Mouse (Mus musculus) forebrain, postnatal 0 days (tissue): ENCODE measurements around the gene Pde4dip. TPM values are rescaled to one million over a fixed set of nuclear protein-coding genes. Genes with fewer than 3 reads are reported as not detected.

Experiments
- ATAC-seq: fragments of 200-750 bp; cut with Nextera tagmentation; 2 replicates; pipeline ENCODE4 v1.8.0; 2017; ENCODE audit warnings: mild to moderate bottlenecking, moderate library complexity
- DNase-seq: peaks from one replicate; pipeline ENCODE4 v3.0.0-alpha.2; 2015
- H3K27ac ChIP-seq: fragments of 300-500 bp; sonication (generic); 2 replicates; pipeline ENCODE4 v1.5.1; 2014; ENCODE audit warnings: low read depth, mild to moderate bottlenecking, antibody characterized with exemption, low read length, moderate library complexity, mixed read lengths
- H3K27me3 ChIP-seq: fragments of 300-500 bp; sonication (generic); 2 replicates; pipeline ENCODE4 v1.6.1; 2014; ENCODE audit warnings: mild to moderate bottlenecking, low read length, mixed read lengths; ENCODE audit not compliant: insufficient read depth
- H3K36me3 ChIP-seq: fragments of 300-500 bp; sonication (generic); 2 replicates; pipeline ENCODE4 v1.6.1; 2014; ENCODE audit warnings: mild to moderate bottlenecking, moderate library complexity; ENCODE audit not compliant: insufficient read depth
- H3K4me1 ChIP-seq: fragments of 300-500 bp; sonication (generic); 2 replicates; pipeline ENCODE4 v1.6.1; 2014; ENCODE audit warnings: antibody characterized with exemption; ENCODE audit not compliant: insufficient read depth
- H3K4me2 ChIP-seq: fragments of 300-500 bp; sonication (generic); 2 replicates; pipeline ENCODE4 v1.6.1; 2014; ENCODE audit warnings: low read depth, mild to moderate bottlenecking, moderate library complexity
- H3K4me3 ChIP-seq: fragments of 300-500 bp; sonication (generic); 2 replicates; pipeline ENCODE4 v1.5.1; 2014; ENCODE audit warnings: low read depth, low read length, mixed read lengths
- H3K9ac ChIP-seq: fragments of 300-500 bp; sonication (generic); 2 replicates; pipeline ENCODE4 v1.6.1; 2014; ENCODE audit warnings: mild to moderate bottlenecking
- H3K9me3 ChIP-seq: fragments of 300-500 bp; sonication (generic); 2 replicates; pipeline ENCODE4 v1.6.1; 2016; ENCODE audit warnings: low read length
- CTCF ChIP-seq: sonication (generic); IDR thresholded peaks from 2 replicates; pipeline ENCODE4 v1.5.1; 2016; ENCODE audit warnings: antibody characterized with exemption, control low read depth, low read depth
- WGBS: fragments of 180-500 bp; shearing (Covaris S2); extraction: QIAGEN DNeasy Blood & Tissue Kit; methylation state at CpG from one replicate; pipeline ENCODE4 v1.1.7; 2014; 5-methylcytosine and 5-hydroxymethylcytosine counted together
- polyA plus RNA-seq: library from polyadenylated mRNA; unstranded; fragments of >200 nt; fragmentation: Nextera tagmentation; extraction: Ambion mirVana; gene quantifications from 2 replicates; pipeline ENCODE4 v1.2.1, GENCODE M21; 2015
- total RNA-seq: library from RNA; depleted of rRNA; stranded (reverse); fragments of >200 nt; gene quantifications from 2 replicates; pipeline ENCODE4 v1.2.3, GENCODE M21; 2014

Gene Pde4dip
- total and polyA plus RNA-seq, 2 experiments from 2014 or later = 53.1 to 118 TPM

DNA sequence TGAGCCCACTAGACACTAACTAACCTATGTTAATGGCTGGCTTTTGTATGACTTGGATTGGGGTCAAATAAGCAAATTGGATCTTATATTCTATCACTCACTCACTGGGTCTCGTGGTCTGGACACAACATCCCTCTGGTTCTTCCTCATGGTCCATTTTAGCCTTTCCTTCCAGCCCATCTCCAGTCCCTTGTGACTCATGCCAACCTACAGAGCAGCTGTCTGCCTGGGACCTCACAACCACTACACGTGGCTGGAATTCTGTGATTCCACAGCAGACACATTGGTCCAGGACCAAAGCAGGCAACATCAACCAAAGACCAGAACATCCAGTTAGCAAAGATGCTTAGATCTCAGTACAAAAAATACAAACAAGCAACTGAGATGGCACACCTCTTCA is 36.7 kb upstream of the Pde4dip start:
- no peak for DNase-seq
- no peak overlapping the region for H3K27ac ChIP-seq
- H3K36me3 ChIP-seq = peaks cover 22% of the 10 kb centered on the region; the same call in 1 of the 2 replicates
- H3K4me2 ChIP-seq = no peak overlapping the region
- H3K9me3 ChIP-seq = no peaks in the 10 kb centered on the region
- no peaks in the 10 kb centered on the region for H3K4me1 ChIP-seq
- TF ChIP-seq CTCF = no peak
- no peak overlapping the region for H3K4me3 ChIP-seq
- ATAC-seq = no peak
- H3K27me3 ChIP-seq = no peaks in the 10 kb centered on the region
- no peak overlapping the region for H3K9ac ChIP-seq
- WGBS = 84% methylated on average over 2 of the region's 2 CpGs

DNA sequence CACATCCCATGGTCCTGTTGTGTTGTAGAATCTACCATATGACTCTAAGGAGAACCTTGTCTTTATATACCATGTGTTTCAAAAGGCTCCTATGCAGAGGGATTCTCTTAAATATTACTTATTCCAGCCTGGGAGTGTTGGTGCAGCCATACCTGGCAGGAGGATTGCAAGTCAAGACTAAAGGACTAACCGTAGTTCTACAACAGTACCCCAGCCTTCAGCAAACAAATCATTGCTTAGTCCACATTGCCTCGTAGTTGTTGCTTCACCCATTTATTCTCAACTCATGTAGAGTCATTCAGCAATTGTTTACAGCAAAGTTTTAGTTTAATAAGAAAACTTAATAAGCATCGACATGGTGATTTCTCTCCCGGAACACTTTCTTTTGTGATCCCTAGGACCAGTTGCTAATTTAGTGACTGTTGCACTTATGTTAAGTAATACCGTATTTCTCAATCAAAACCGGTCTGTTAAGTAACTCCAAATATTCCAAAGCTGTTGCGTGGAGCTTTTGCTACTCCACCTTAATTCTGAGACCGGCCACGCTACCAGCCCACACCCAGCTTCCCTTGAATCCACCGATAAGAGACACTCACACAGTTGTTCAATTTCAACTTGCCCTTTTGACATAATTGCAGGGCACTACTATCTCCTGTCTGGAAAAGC is 30.5 kb upstream of the Pde4dip start:
- ATAC-seq (no peak), DNase-seq (no peak)
- 96% methylated on average over 10 of the region's 10 CpGs for WGBS
- TF ChIP-seq CTCF = no peak
- Histone ChIP-seq H3K27ac (no peak overlapping the region), H3K9me3 (no peaks in the 10 kb centered on the region), H3K4me1 (no peaks in the 10 kb centered on the region), H3K27me3 (no peaks in the 10 kb centered on the region), H3K4me3 (no peak overlapping the region), H3K9ac (no peak overlapping the region), H3K4me2 (no peak overlapping the region), H3K36me3 (peaks cover 49% of the 10 kb centered on the region)

DNA sequence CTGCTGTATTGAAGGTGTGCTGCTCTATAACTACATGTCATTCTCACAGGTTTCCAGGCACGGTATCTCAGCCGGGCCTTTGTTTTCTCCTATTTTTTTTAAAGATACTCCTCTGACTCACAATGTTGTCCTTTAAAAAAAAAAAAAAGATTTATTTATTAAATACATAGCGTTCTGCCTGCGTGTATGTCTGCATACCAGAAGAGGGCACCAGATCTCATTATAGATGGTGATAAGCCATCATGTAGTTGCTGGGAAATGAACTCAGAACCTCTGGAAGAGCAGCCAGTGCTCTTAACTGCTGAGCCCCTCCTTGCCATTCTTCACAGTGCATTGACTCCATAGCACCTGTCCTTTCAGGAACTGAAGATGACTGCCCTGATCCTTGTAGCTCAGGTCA is 26.6 kb upstream of the Pde4dip start:
- Histone ChIP-seq H3K4me3 (no peak overlapping the region), H3K36me3 (peaks cover 31% of the 10 kb centered on the region), H3K4me1 (no peaks in the 10 kb centered on the region), H3K9me3 (no peaks in the 10 kb centered on the region), H3K27me3 (no peaks in the 10 kb centered on the region), H3K9ac (no peak overlapping the region), H3K4me2 (no peak overlapping the region), H3K27ac (no peak overlapping the region)
- TF ChIP-seq CTCF = peak; percentile 63
- 0 out of 2 replicates have a peak, but pooled peaks have one; percentile 25 for ATAC-seq
- peak; percentile 27 for DNase-seq
- 66% methylated on average over 4 of the region's 4 CpGs for WGBS

DNA sequence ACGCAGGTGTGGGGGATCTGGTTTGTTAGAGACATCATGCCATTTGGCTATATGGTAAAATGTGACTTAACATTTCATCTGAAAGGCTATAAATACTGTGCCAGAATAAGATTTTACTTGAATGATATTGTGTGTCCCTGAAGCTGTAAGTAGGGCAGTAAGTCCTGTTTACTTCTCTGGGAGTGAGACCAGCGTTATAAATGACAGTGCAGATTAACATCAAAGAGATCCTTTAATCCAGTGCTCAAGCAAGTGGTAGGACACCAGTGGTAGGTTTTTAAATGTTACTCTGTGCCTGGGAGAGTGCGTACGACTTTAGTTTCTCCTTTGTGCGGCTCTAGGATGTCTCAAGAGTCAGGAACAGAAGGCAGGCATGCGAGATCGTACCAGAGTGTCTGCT is 22.6 kb upstream of the Pde4dip start:
- Histone ChIP-seq H3K36me3 (peaks cover 15% of the 10 kb centered on the region), H3K4me1 (no peaks in the 10 kb centered on the region), H3K4me2 (no peak overlapping the region), H3K27ac (no peak overlapping the region), H3K27me3 (no peaks in the 10 kb centered on the region), H3K9me3 (no peaks in the 10 kb centered on the region), H3K4me3 (no peak overlapping the region), H3K9ac (no peak overlapping the region)
- ATAC-seq (no peak), DNase-seq (no peak)
- WGBS = 87% methylated on average over 7 of the region's 7 CpGs
- no peak for TF ChIP-seq CTCF

DNA sequence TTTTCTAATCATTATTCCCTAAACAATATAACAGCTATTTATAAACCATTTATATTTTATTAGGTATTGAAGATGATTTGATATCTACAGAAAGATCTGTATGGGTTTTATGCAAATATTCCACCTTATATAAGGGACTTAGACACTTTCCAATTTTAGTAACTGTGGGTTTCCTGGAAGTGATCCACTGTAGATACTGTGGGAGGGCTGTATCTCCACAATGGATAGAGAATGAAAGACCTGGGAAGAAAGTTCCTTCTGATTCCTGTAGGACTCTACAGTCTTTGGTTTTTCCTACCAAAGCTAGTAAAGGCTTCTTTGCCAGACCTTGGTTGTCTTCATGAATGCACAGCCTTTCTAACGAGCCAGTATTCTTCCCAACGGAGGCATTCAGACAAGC is 21.2 kb upstream of the Pde4dip start:
- Histone ChIP-seq H3K27me3 (no peaks in the 10 kb centered on the region), H3K9me3 (no peaks in the 10 kb centered on the region), H3K27ac (no peak overlapping the region), H3K9ac (no peak overlapping the region), H3K4me1 (no peaks in the 10 kb centered on the region), H3K4me2 (no peak overlapping the region), H3K4me3 (no peak overlapping the region), H3K36me3 (peaks cover 11% of the 10 kb centered on the region)
- no peak for TF ChIP-seq CTCF
- WGBS = 26% methylated on average over 2 of the region's 2 CpGs
- ATAC-seq = no peak
- no peak for DNase-seq

DNA sequence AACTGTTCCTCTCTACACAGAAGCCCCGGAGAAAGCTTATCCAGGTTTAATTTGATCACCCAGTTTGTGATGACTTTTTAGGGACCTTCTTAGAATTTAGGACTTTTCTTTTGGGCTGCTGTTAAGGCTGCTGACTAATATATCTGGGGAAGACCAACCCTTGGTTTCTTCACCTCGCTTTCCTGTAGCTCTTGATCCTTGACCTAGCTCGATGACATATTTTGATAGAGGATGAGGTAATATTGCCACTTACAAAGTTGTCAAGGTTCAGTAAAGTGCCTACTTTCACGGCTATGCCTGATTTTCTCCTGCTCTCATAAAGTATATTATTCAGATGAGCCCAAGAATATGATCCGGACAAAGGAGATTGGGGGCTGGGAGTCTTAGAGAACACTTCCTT is 13.1 kb upstream of the Pde4dip start:
- peak overlapping the region; percentile 59 for H3K4me2 ChIP-seq
- WGBS = 22% methylated on average over 5 of the region's 5 CpGs
- ATAC-seq = no peak
- H3K36me3 ChIP-seq = no peaks in the 10 kb centered on the region
- H3K9ac ChIP-seq = peak overlapping the region; percentile 85
- peak overlapping the region; percentile 64; the same call in 1 of the 2 replicates for H3K27ac ChIP-seq
- no peak for TF ChIP-seq CTCF
- H3K4me1 ChIP-seq = peaks cover 13% of the 10 kb centered on the region
- H3K27me3 ChIP-seq = no peaks in the 10 kb centered on the region
- H3K4me3 ChIP-seq = peak overlapping the region; percentile 89
- no peaks in the 10 kb centered on the region for H3K9me3 ChIP-seq
- no peak for DNase-seq

DNA sequence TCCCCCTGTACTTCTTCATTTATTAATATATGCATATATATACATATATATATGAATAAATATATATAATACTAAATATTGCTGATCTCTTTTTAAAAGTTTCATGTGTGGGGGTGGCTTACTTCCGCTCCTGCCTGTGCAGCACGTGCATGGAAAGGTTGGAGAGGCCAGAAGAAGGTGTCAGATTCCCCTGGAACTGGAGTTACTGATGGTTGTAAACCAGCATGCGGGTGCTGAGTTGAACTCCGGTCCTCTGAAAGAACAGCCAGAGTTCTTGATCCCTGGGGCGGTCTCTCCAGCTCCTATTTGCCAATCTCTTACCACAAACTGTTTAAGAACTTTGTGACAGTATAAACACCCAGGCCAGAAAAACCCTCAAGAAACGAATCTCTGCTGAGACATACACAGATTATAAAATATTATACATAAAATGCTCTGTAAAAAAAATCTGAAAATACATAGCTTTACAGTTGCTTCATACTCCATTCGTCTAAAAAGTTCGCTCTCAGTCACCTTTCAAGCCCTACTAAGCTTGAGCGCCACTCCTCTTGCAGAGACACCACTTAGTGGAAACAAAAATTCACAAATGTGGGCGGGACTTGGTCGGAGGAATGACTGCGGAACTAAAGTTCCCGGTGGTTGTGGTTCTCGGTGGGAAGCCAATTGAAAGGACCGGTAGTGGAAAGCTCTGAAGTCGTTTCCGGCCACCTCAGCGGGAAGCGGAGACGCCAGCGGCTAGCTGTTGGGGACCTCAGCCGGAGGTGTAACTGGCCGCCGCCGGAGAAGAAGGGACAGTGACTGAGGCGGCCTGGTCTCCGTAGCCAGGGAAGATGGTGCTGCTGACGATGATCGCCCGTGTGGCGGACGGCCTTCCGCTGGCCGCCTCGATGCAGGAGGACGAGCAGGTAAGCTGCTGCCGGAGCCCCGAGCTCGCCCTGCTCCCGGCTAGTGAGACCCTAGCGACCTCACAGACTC is 12.3 kb upstream of the Pde4dip start, which contains the start of gene Sec22b:
Sec22b (plus strand) TSS at position 675 of the 975 bp plus-strand sequence.
- Histone ChIP-seq H3K4me2 (peak within 1 kb of the TSS; percentile 59), H3K9me3 (no peaks in the 10 kb centered on the region), H3K27me3 (no peaks in the 10 kb centered on the region), H3K9ac (peak within 1 kb of the TSS; percentile 85), H3K4me1 (peaks cover 13% of the 10 kb centered on the region), H3K36me3 (no peaks in the 10 kb centered on the region), H3K27ac (peak within 1 kb of the TSS; percentile 64), H3K4me3 (peak within 1 kb of the TSS; percentile 89)
- WGBS = 5% methylated on average over 41 of the region's 41 CpGs
- ATAC-seq (peak; percentile 94), DNase-seq (peak; percentile 95)
- TF ChIP-seq CTCF = no peak
